In the genomic region with DNA sequence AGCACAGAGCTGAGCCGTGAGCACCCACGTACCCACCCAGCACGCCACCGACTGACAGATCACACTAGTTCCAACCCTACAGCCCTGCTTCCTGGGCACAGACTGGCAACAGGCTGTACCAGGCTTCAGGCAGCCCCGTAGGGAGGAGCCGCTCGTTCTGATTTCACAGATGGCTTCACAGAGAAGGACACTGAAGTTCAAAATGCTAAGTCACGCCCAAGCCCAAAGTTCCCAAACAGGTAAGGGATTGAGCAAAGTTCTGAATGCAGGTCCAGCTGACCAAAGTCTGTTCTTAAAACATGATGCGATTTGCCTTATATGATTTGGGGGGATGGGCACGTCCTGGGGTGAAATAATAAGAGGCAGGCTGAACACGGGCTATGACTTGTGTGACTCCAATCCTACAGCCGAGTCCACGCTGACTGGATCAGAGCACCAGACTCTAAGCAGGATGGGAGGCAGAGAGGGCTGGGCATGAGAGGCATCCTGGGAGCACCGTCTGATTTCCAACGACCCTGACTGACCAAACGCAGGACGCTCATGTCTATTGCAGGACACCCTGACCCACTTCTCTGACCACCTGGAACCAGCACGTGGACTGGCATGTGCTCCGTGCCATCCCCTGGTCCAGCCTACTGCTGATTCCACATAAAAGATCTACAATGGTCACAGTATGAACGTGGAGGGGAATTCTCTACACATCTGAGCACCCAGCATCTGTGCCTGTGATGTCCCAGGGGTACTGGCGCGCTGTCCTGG, we compare ENCODE assay signal across 25 mouse cellular contexts. TPM values are rescaled to one million over a fixed set of nuclear protein-coding genes. Genes with fewer than 3 reads are reported as not detected.
DNase-seq lines count a peak whose midpoint lies in the region; ATAC-seq and TF ChIP-seq lines count a peak whose summit lies in the region.
"Had no signal": no experiment of that assay in that cellular context is flagged by ENCODE, and none has a peak within 500 bp of the region (broad histone marks: within the 10 kb centered on the region; RNA-seq: fewer than 3 reads in every experiment).

No protein-coding gene starts in this region.

- TF ChIP-seq CTCF in liver, adult 2 months (IDR thresholded peaks at IDR 0.05; ENCODE audit: low read depth, low read length) = no peak
- TF ChIP-seq CTCF in kidney, postnatal 0 days (IDR thresholded peaks at IDR 0.05; ENCODE audit: low read depth) = no peak

- TF ChIP-seq POLR2A in liver, adult 2 months (IDR thresholded peaks at IDR 0.05; ENCODE audit: extremely low read depth, insufficient read depth, low read length) = no peak

- H3K27me3 ChIP-seq in liver, adult 2 months (ENCODE audit: control insufficient read depth, insufficient read depth, low read length) = no peaks in the 10 kb centered on the region
- H3K27me3 ChIP-seq in liver, embryonic 11.5 days (replicated peaks; ENCODE audit: control insufficient read depth, insufficient read depth, low read length) = no peaks in the 10 kb centered on the region
- no peaks in the 10 kb centered on the region for H3K27me3 ChIP-seq in kidney, postnatal 0 days (ENCODE audit: insufficient read depth, low read length)
- H3K27me3 ChIP-seq in midbrain, embryonic 13.5 days = no peaks in the 10 kb centered on the region
- H3K27me3 ChIP-seq: heart, embryonic 13.5 days; hindbrain, embryonic 15.5 days; intestine, embryonic 15.5 days; Patski had no signal

- no peaks in the 10 kb centered on the region for H3K4me1 ChIP-seq in liver, adult 2 months (ENCODE audit: control insufficient read depth, insufficient read depth, low read length)
- H3K4me1 ChIP-seq in liver, embryonic 11.5 days (replicated peaks; ENCODE audit: control insufficient read depth, insufficient read depth, low read length) = no peaks in the 10 kb centered on the region; the same call in 1 of the 2 replicates
- 0 out of 2 replicates have a peak, but pooled peaks cover 4% of the 10 kb centered on the region for H3K4me1 ChIP-seq in kidney, postnatal 0 days (replicated peaks; ENCODE audit: insufficient read depth, low read length)
- H3K4me1 ChIP-seq in midbrain, embryonic 13.5 days (replicated peaks) = peaks cover 18% of the 10 kb centered on the region

- intact Hi-C loops in heart, postnatal 36 days (cut with DNase I) = loop anchor here (5.0 to 10.0 kb wide), 2 partner anchors 220 to 317 kb away; a partner anchor contains a TSS

- no peak overlapping the region for H3K4me3 ChIP-seq in liver, adult 2 months (ENCODE audit: insufficient read depth, low read depth, low read length)
- H3K4me3 ChIP-seq in liver, embryonic 11.5 days (ENCODE audit: low read depth, low read length) = no peak overlapping the region
- H3K4me3 ChIP-seq in kidney, postnatal 0 days (replicated peaks; ENCODE audit: low read depth, low read length) = no peak overlapping the region
- H3K4me3 ChIP-seq in midbrain, embryonic 13.5 days (replicated peaks) = no peak overlapping the region
- H3K4me3 ChIP-seq: embryonic facial prominence, embryonic 10.5 days; heart, embryonic 13.5 days; hindbrain, embryonic 15.5 days; intestine, embryonic 15.5 days; left cerebral cortex, adult 2 months had no signal

- peak; percentile 34 for DNase-seq in liver, adult 2 months (ENCODE audit: extremely low read depth, low read depth, low spot score)
- DNase-seq in liver, embryonic 11.5 days (ENCODE audit: low spot score) = no peak
- peak; percentile 48 for DNase-seq in brain, adult 2 months (ENCODE audit: low read depth, low spot score)
- peak; percentile 34 to 43 for DNase-seq in cerebellum, postnatal 36 days
- no peak for DNase-seq in kidney, postnatal 0 days (ENCODE audit: low spot score)
- no peak for DNase-seq in embryo, embryonic 11 days
- DNase-seq in heart, postnatal 36 days = no peak
- DNase-seq: adrenal gland, adult 8-10 months; gastrocnemius, postnatal 10 days; left cerebral cortex, postnatal 4 days; liver; lung, adult 18-20 months; lung, postnatal 14 days had no signal

- no peak overlapping the region for H3K27ac ChIP-seq in liver, adult 2 months (replicated peaks; ENCODE audit: insufficient read depth, low read depth, low read length)
- no peak overlapping the region for H3K27ac ChIP-seq in liver, embryonic 11.5 days (ENCODE audit: low read depth, low read length)
- no peak overlapping the region for H3K27ac ChIP-seq in kidney, postnatal 0 days
- H3K27ac ChIP-seq in midbrain, embryonic 13.5 days = no peak overlapping the region
- H3K27ac ChIP-seq: embryonic facial prominence, embryonic 10.5 days; heart, embryonic 13.5 days; hindbrain, embryonic 15.5 days; intestine, embryonic 15.5 days; left cerebral cortex, adult 2 months had no signal

- WGBS in liver, adult 2 months = 93% methylated on average over 22 of the region's 22 CpGs
- WGBS in liver, embryonic 11.5 days = 92% methylated on average over 22 of the region's 22 CpGs
- 71% methylated on average over 22 of the region's 22 CpGs for WGBS in kidney, postnatal 0 days
- 93% methylated on average over 22 of the region's 22 CpGs for WGBS in midbrain, embryonic 13.5 days

- no peak overlapping the region for H3K9ac ChIP-seq in liver, adult 2 months (ENCODE audit: low read depth, low read length)
- no peak overlapping the region for H3K9ac ChIP-seq in liver, embryonic 11.5 days (ENCODE audit: low read depth, low read length)
- H3K9ac ChIP-seq in kidney, postnatal 0 days (ENCODE audit: low read depth, low read length) = 0 out of 2 replicates have a peak overlapping the region, but pooled peaks have one; percentile 2
- no peak overlapping the region for H3K9ac ChIP-seq in midbrain, embryonic 13.5 days (replicated peaks)
- H3K9ac ChIP-seq: heart, embryonic 13.5 days; hindbrain, embryonic 15.5 days; intestine, embryonic 15.5 days had no signal

- no peaks in the 10 kb centered on the region for H3K9me3 ChIP-seq in liver, embryonic 11.5 days (ENCODE audit: control insufficient read depth, low read length)
- H3K9me3 ChIP-seq in kidney, postnatal 0 days (replicated peaks; ENCODE audit: low read length) = no peaks in the 10 kb centered on the region
- H3K9me3 ChIP-seq in midbrain, embryonic 13.5 days = no peaks in the 10 kb centered on the region
- H3K9me3 ChIP-seq: embryonic facial prominence, embryonic 10.5 days; heart, embryonic 13.5 days; hindbrain, embryonic 15.5 days; intestine, embryonic 15.5 days had no signal

- H3K79me2 ChIP-seq in liver, adult 2 months (ENCODE audit: control insufficient read depth, insufficient read depth, low read length) = no peaks in the 10 kb centered on the region

- H3K36me3 ChIP-seq in liver, adult 2 months (ENCODE audit: control insufficient read depth, insufficient read depth, low read length) = peaks cover 6% of the 10 kb centered on the region; the same call in 1 of the 2 replicates
- peaks cover 25% of the 10 kb centered on the region for H3K36me3 ChIP-seq in liver, embryonic 11.5 days (ENCODE audit: control insufficient read depth, insufficient read depth, low read length)
- H3K36me3 ChIP-seq in kidney, postnatal 0 days (ENCODE audit: insufficient read depth, low read length) = peaks cover 32% of the 10 kb centered on the region
- peaks cover 73% of the 10 kb centered on the region for H3K36me3 ChIP-seq in midbrain, embryonic 13.5 days

- no peak overlapping the region for H3K4me2 ChIP-seq in liver, embryonic 11.5 days
- no peak overlapping the region for H3K4me2 ChIP-seq in kidney, postnatal 0 days (ENCODE audit: low read length)
- no peak overlapping the region for H3K4me2 ChIP-seq in midbrain, embryonic 13.5 days (replicated peaks)
- H3K4me2 ChIP-seq: heart, embryonic 13.5 days; hindbrain, embryonic 15.5 days; intestine, embryonic 15.5 days had no signal

- ATAC-seq in liver, embryonic 11.5 days (replicated peaks; ENCODE audit: low FRiP score) = no peak
- no peak for ATAC-seq in kidney, postnatal 0 days (replicated peaks; ENCODE audit: low FRiP score, low read depth)
- no peak for ATAC-seq in midbrain, embryonic 13.5 days
- ATAC-seq: intestine, embryonic 15.5 days; midbrain, embryonic 16.5 days; Patski had no signal

RNA-seq across cellular contexts. Expression of a gene that starts 7.2 kb away (rescaled TPM):
- 12.5 and 17.3 TPM in 2 replicates for total RNA-seq in liver, adult 2 months (2014; rRNA removed)
- 29.4 and 32.0 TPM in 2 replicates for polyA plus RNA-seq in liver, adult 2 months (2012; rRNA removed)
- polyA plus RNA-seq in liver, embryonic 11.5 days (2014; fragmentation: Nextera tagmentation; extraction: Ambion mirVana) = 26.8 and 27.3 TPM in 2 replicates
- polyA plus RNA-seq in kidney, postnatal 0 days (2015; fragmentation: Nextera tagmentation; extraction: Ambion mirVana) = 40.8 and 42.7 TPM in 2 replicates
- total RNA-seq in heart, postnatal 36 days (2021) = 10 to 100 TPM; 17.7 to 21.3 TPM
- 37.4 and 43.4 TPM in 2 replicates for polyA plus RNA-seq in midbrain, embryonic 13.5 days (2015; fragmentation: Nextera tagmentation; extraction: Ambion mirVana)

RNA-seq across cellular contexts. Expression of a gene that starts 8.5 kb away (rescaled TPM):
- total RNA-seq in liver, adult 2 months (2014; rRNA removed) = 140 and 143 TPM in 2 replicates
- 255 and 293 TPM in 2 replicates for polyA plus RNA-seq in liver, adult 2 months (2012; rRNA removed)
- polyA plus RNA-seq in liver, embryonic 11.5 days (2014; fragmentation: Nextera tagmentation; extraction: Ambion mirVana) = 35.5 and 37.4 TPM in 2 replicates
- polyA plus RNA-seq in kidney, postnatal 0 days (2015; fragmentation: Nextera tagmentation; extraction: Ambion mirVana) = 105 and 117 TPM in 2 replicates
- 100 to 1,000 TPM; 203 to 239 TPM for total RNA-seq in heart, postnatal 36 days (2021)
- polyA plus RNA-seq in midbrain, embryonic 13.5 days (2015; fragmentation: Nextera tagmentation; extraction: Ambion mirVana) = 21.0 and 25.1 TPM in 2 replicates

RNA-seq across cellular contexts. Expression of a gene that starts 29.5 kb away (rescaled TPM):
- total RNA-seq in liver, adult 2 months (2014; rRNA removed) = not detected in 2 replicates
- polyA plus RNA-seq in liver, adult 2 months (2012; rRNA removed) = 0.17 TPM in 1 of 2 replicates, not detected in the other
- 19.5 and 25.1 TPM in 2 replicates for polyA plus RNA-seq in liver, embryonic 11.5 days (2014; fragmentation: Nextera tagmentation; extraction: Ambion mirVana)
- 26.6 and 31.3 TPM in 2 replicates for polyA plus RNA-seq in kidney, postnatal 0 days (2015; fragmentation: Nextera tagmentation; extraction: Ambion mirVana)
- not detected for total RNA-seq in heart, postnatal 36 days (2021)
- 39.0 and 41.9 TPM in 2 replicates for polyA plus RNA-seq in midbrain, embryonic 13.5 days (2015; fragmentation: Nextera tagmentation; extraction: Ambion mirVana)
- total RNA-seq: adrenal gland, adult 8-10 months; gastrocnemius, postnatal 10 days; heart, postnatal 25 days; left cerebral cortex, adult 2 months; left cerebral cortex, postnatal 4 days; megakaryocyte-erythroid progenitor cell, adult 5-6 weeks had no signal
- polyA plus RNA-seq: Patski; small intestine, adult 2 months; testis, adult 2 months had no signal

RNA-seq across cellular contexts. Expression of a gene that starts 30.4 kb away (rescaled TPM):
- total RNA-seq in liver, adult 2 months (2014; rRNA removed) = 33.7 and 44.7 TPM in 2 replicates
- polyA plus RNA-seq in liver, adult 2 months (2012; rRNA removed) = 40.8 and 41.8 TPM in 2 replicates
- polyA plus RNA-seq in liver, embryonic 11.5 days (2014; fragmentation: Nextera tagmentation; extraction: Ambion mirVana) = 56.2 and 59.5 TPM in 2 replicates
- polyA plus RNA-seq in kidney, postnatal 0 days (2015; fragmentation: Nextera tagmentation; extraction: Ambion mirVana) = 43.6 and 44.4 TPM in 2 replicates
- total RNA-seq in heart, postnatal 36 days (2021) = 10 to 100 TPM; 73.4 to 93.0 TPM
- polyA plus RNA-seq in midbrain, embryonic 13.5 days (2015; fragmentation: Nextera tagmentation; extraction: Ambion mirVana) = 21.1 and 25.3 TPM in 2 replicates

Comparison
In these comparisons a context has a peak if more than half of its experiments do, and no peak if none do; other contexts are left out.
1. DNase-seq: peak in liver, adult 2 months (single experiment), brain, adult 2 months (single experiment) and cerebellum, postnatal 36 days (2 of 2); none in liver, embryonic 11.5 days (single experiment), kidney, postnatal 0 days (single experiment), embryo, embryonic 11 days (single experiment) and heart, postnatal 36 days (0 of 2).
2. RNA of a gene that starts 29.5 kb away (polyA plus RNA-seq): 39.0 to 41.9 TPM in midbrain, embryonic 13.5 days, 26.6 to 31.3 TPM in kidney, postnatal 0 days and 19.5 to 25.1 TPM in liver, embryonic 11.5 days; 0.17 TPM in liver, adult 2 months; every median in the first group is over 10 times any median in the second.